Mouse (Mus musculus) stomach, embryonic 16.5 days (tissue): ENCODE results near the gene Cep68. TPM values are rescaled to one million over a fixed set of nuclear protein-coding genes. Genes with fewer than 3 reads are reported as not detected.

Experiments used
- ATAC-seq: fragments of 200-750 bp; cut with Nextera tagmentation; 2 replicates; pipeline ENCODE4 v1.8.0; 2017; ENCODE audit warnings: moderate number of reproducible peaks, moderate TSS enrichment; ENCODE audit not compliant: insufficient read depth, low FRiP score
- H3K27ac ChIP-seq: fragments of 300-500 bp; sonication (generic); 2 replicates; pipeline ENCODE4 v1.5.1; 2014; ENCODE audit warnings: low read length
- H3K27me3 ChIP-seq: fragments of 300-500 bp; sonication (generic); 2 replicates; pipeline ENCODE4 v1.6.1; 2014; ENCODE audit warnings: low read length, control low read depth, mixed read lengths; ENCODE audit not compliant: control insufficient read depth, insufficient read depth
- H3K36me3 ChIP-seq: fragments of 300-500 bp; sonication (generic); 2 replicates; pipeline ENCODE4 v1.6.1; 2014; ENCODE audit warnings: low read length; ENCODE audit not compliant: control insufficient read depth, insufficient read depth
- H3K4me1 ChIP-seq: fragments of 300-500 bp; sonication (generic); 2 replicates; pipeline ENCODE4 v1.6.1; 2014; ENCODE audit warnings: low read length, control low read depth, mixed read lengths; ENCODE audit not compliant: control insufficient read depth, insufficient read depth
- H3K4me2 ChIP-seq: fragments of 300-500 bp; sonication (generic); 2 replicates; pipeline ENCODE4 v1.6.1; 2014; ENCODE audit warnings: low read depth, low read length, mixed read lengths
- H3K4me3 ChIP-seq: fragments of 300-500 bp; sonication (generic); replicated peaks from 2 replicates; pipeline ENCODE4 v1.5.1; 2014; ENCODE audit warnings: mild to moderate bottlenecking, low read length
- H3K9ac ChIP-seq: fragments of 300-500 bp; sonication (generic); 2 replicates; pipeline ENCODE4 v1.6.1; 2014; ENCODE audit warnings: low read length
- H3K9me3 ChIP-seq: fragments of 300-500 bp; sonication (generic); replicated peaks from 2 replicates; pipeline ENCODE4 v1.6.1; 2016; ENCODE audit warnings: low read length, control low read depth; ENCODE audit not compliant: control insufficient read depth
- WGBS: fragments of 180-500 bp; shearing (Covaris S2); extraction: QIAGEN DNeasy Blood & Tissue Kit; methylation state at CpG from one replicate; pipeline ENCODE4 v1.1.7; 2014; 5-methylcytosine and 5-hydroxymethylcytosine counted together
- polyA plus RNA-seq: library from polyadenylated mRNA; unstranded; fragments of >200 nt; fragmentation: Nextera tagmentation; extraction: Ambion mirVana; gene quantifications from 2 replicates; pipeline ENCODE4 v1.2.1, GENCODE M21; 2015

Gene Cep68
- polyA plus RNA-seq, 1 experiment from 2014 or later, result 25.6 TPM

- Histone ChIP-seq H3K36me3 (peaks cover 8% of the 10 kb centered on the region; the same call in 1 of the 2 replicates), H3K4me1 (peaks cover 22% of the 10 kb centered on the region), H3K9me3 (no peaks in the 10 kb centered on the region), H3K27ac (no peak overlapping the region), H3K9ac (no peak overlapping the region), H3K4me2 (no peak overlapping the region), H3K4me3 (no peak overlapping the region), H3K27me3 (no peaks in the 10 kb centered on the region)
- WGBS, result 86% methylated on average over 16 of the region's 16 CpGs
- ATAC-seq, result no peak
These were observed 4.6 kb downstream of the Cep68 start for GRCm38 (mm10) chr11:20244336-20245290.

GRCm38 (mm10) chr11:20243214-20243913, 5.9 kb downstream of the Cep68 start:
- Histone ChIP-seq H3K4me2 (no peak overlapping the region), H3K4me3 (no peak overlapping the region), H3K27me3 (no peaks in the 10 kb centered on the region), H3K9me3 (no peaks in the 10 kb centered on the region), H3K9ac (no peak overlapping the region; the same call in 1 of the 2 replicates), H3K27ac (no peak overlapping the region), H3K36me3 (peaks cover 12% of the 10 kb centered on the region; the same call in 1 of the 2 replicates), H3K4me1 (peaks cover 21% of the 10 kb centered on the region)
- peak; percentile 54; the same call in 1 of the 2 replicates for ATAC-seq
- WGBS, result 49% methylated on average over 9 of the region's 9 CpGs

- Histone ChIP-seq H3K9ac (no peak overlapping the region), H3K4me1 (peaks cover 13% of the 10 kb centered on the region), H3K36me3 (peaks cover 12% of the 10 kb centered on the region; the same call in 1 of the 2 replicates), H3K4me3 (no peak overlapping the region), H3K27me3 (no peaks in the 10 kb centered on the region), H3K9me3 (no peaks in the 10 kb centered on the region), H3K27ac (no peak overlapping the region), H3K4me2 (no peak overlapping the region)
- ATAC-seq, result no peak
- WGBS, result 87% methylated on average over 6 of the region's 6 CpGs
These were observed 6.7 kb downstream of the Cep68 start for GRCm38 (mm10) chr11:20242366-20243056.

- H3K27ac ChIP-seq, result no peak overlapping the region
- H3K9me3 ChIP-seq, result no peaks in the 10 kb centered on the region
- no peaks in the 10 kb centered on the region for H3K27me3 ChIP-seq
- no peak for ATAC-seq
- no peak overlapping the region for H3K9ac ChIP-seq
- H3K4me1 ChIP-seq, result peaks cover 2% of the 10 kb centered on the region
- peaks cover 17% of the 10 kb centered on the region; the same call in 1 of the 2 replicates for H3K36me3 ChIP-seq
- no peak overlapping the region for H3K4me2 ChIP-seq
- WGBS, result 93% methylated on average over 7 of the region's 7 CpGs
- no peak overlapping the region for H3K4me3 ChIP-seq
These were observed 7.9 kb downstream of the Cep68 start for GRCm38 (mm10) chr11:20241311-20241710.

GRCm38 (mm10) chr11:20240331-20240730, 8.9 kb downstream of the Cep68 start:
- 73% methylated on average over 5 of the region's 5 CpGs for WGBS
- Histone ChIP-seq H3K4me1 (no peaks in the 10 kb centered on the region; the same call in 1 of the 2 replicates), H3K4me3 (no peak overlapping the region), H3K27ac (no peak overlapping the region), H3K9ac (no peak overlapping the region), H3K9me3 (no peaks in the 10 kb centered on the region), H3K36me3 (peaks cover 22% of the 10 kb centered on the region; the same call in 1 of the 2 replicates), H3K27me3 (no peaks in the 10 kb centered on the region), H3K4me2 (no peak overlapping the region)
- no peak for ATAC-seq

GRCm38 (mm10) chr11:20239279-20239861, 9.9 kb downstream of the Cep68 start:
- no peaks in the 10 kb centered on the region for H3K27me3 ChIP-seq
- H3K9ac ChIP-seq, result no peak overlapping the region
- peaks cover 30% of the 10 kb centered on the region for H3K36me3 ChIP-seq
- WGBS, result 93% methylated on average over 9 of the region's 9 CpGs
- no peak overlapping the region for H3K4me3 ChIP-seq
- H3K9me3 ChIP-seq, result no peaks in the 10 kb centered on the region
- no peak overlapping the region for H3K4me2 ChIP-seq
- ATAC-seq, result no peak
- H3K4me1 ChIP-seq, result no peaks in the 10 kb centered on the region; the same call in 1 of the 2 replicates
- H3K27ac ChIP-seq, result no peak overlapping the region

GRCm38 (mm10) chr11:20237976-20238375, 11.3 kb downstream of the Cep68 start:
- Histone ChIP-seq H3K4me1 (no peaks in the 10 kb centered on the region), H3K27ac (no peak overlapping the region), H3K27me3 (no peaks in the 10 kb centered on the region), H3K4me3 (no peak overlapping the region), H3K36me3 (peaks cover 30% of the 10 kb centered on the region), H3K9me3 (no peaks in the 10 kb centered on the region), H3K9ac (no peak overlapping the region), H3K4me2 (no peak overlapping the region)
- no peak for ATAC-seq
- WGBS, result 89% methylated on average over 3 of the region's 3 CpGs

- WGBS, result 88% methylated on average over 7 of the region's 7 CpGs
- Histone ChIP-seq H3K9me3 (no peaks in the 10 kb centered on the region), H3K36me3 (peaks cover 30% of the 10 kb centered on the region), H3K4me3 (no peak overlapping the region), H3K9ac (no peak overlapping the region), H3K4me1 (no peaks in the 10 kb centered on the region), H3K27me3 (no peaks in the 10 kb centered on the region), H3K27ac (no peak overlapping the region), H3K4me2 (no peak overlapping the region)
- no peak for ATAC-seq
These were observed 12.2 kb downstream of the Cep68 start for GRCm38 (mm10) chr11:20237018-20237417.
